Mouse (Mus musculus) limb, embryonic 15.5 days (tissue): ENCODE data around the gene Galnt10. TPM values are rescaled to one million over a fixed set of nuclear protein-coding genes. Genes with fewer than 3 reads are reported as not detected.

Experiments
- ATAC-seq: fragments of 200-750 bp; cut with Nextera tagmentation; 2 replicates; pipeline ENCODE4 v1.8.0; 2017; ENCODE audit warnings: low read depth, moderate TSS enrichment; ENCODE audit not compliant: insufficient number of reproducible peaks, low FRiP score, low TSS enrichment
- H3K27ac ChIP-seq: fragments of 300-500 bp; sonication (generic); 2 replicates; pipeline ENCODE4 v1.5.1; 2015; ENCODE audit warnings: moderate library complexity, mild to moderate bottlenecking, inconsistent platforms
- H3K27me3 ChIP-seq: fragments of 300-500 bp; sonication (generic); 2 replicates; pipeline ENCODE4 v1.6.1; 2015; ENCODE audit warnings: inconsistent platforms
- H3K36me3 ChIP-seq: fragments of 300-500 bp; sonication (generic); 2 replicates; pipeline ENCODE4 v1.6.1; 2015; ENCODE audit warnings: inconsistent platforms
- H3K4me1 ChIP-seq: fragments of 300-500 bp; sonication (generic); 2 replicates; pipeline ENCODE4 v1.6.1; 2015; ENCODE audit warnings: inconsistent platforms
- H3K4me2 ChIP-seq: fragments of 300-500 bp; sonication (generic); 2 replicates; pipeline ENCODE4 v1.6.1; 2015; ENCODE audit warnings: mild to moderate bottlenecking, inconsistent platforms
- H3K4me3 ChIP-seq: fragments of 300-500 bp; sonication (generic); 2 replicates; pipeline ENCODE4 v1.5.1; 2015; ENCODE audit warnings: mild to moderate bottlenecking, inconsistent platforms
- H3K9ac ChIP-seq: fragments of 300-500 bp; sonication (generic); 2 replicates; pipeline ENCODE4 v1.6.1; 2015; ENCODE audit warnings: inconsistent platforms
- H3K9me3 ChIP-seq: fragments of 300-500 bp; sonication (generic); 2 replicates; pipeline ENCODE4 v1.6.1; 2016; ENCODE audit warnings: inconsistent platforms
- WGBS: fragments of 180-500 bp; shearing (Covaris S2); methylation state at CpG from one replicate; pipeline ENCODE4 v1.1.7; 2015; 5-methylcytosine and 5-hydroxymethylcytosine counted together
- polyA plus RNA-seq: library from polyadenylated mRNA; unstranded; fragments of >200 nt; fragmentation: Nextera tagmentation; extraction: Ambion mirVana; gene quantifications from 2 replicates; pipeline ENCODE4 v1.2.1, GENCODE M21; 2015

Gene Galnt10
- polyA plus RNA-seq, 1 experiment from 2014 or later = 36.5 TPM

- Histone ChIP-seq H3K27ac (peak overlapping the region; percentile 87), H3K9ac (peak overlapping the region; percentile 92), H3K36me3 (no peaks in the 10 kb centered on the region), H3K4me1 (peaks cover 36% of the 10 kb centered on the region), H3K27me3 (no peaks in the 10 kb centered on the region), H3K4me3 (peak overlapping the region; percentile 91), H3K4me2 (peak overlapping the region; percentile 90), H3K9me3 (no peaks in the 10 kb centered on the region)
- ATAC-seq = peak; percentile 52; the same call in 1 of the 2 replicates
- WGBS = under 1% methylated on average over 30 of the region's 30 CpGs
Observed at GRCm38 (mm10) chr11:57644245-57645017, 811 bp upstream of the Galnt10 start.

DNA sequence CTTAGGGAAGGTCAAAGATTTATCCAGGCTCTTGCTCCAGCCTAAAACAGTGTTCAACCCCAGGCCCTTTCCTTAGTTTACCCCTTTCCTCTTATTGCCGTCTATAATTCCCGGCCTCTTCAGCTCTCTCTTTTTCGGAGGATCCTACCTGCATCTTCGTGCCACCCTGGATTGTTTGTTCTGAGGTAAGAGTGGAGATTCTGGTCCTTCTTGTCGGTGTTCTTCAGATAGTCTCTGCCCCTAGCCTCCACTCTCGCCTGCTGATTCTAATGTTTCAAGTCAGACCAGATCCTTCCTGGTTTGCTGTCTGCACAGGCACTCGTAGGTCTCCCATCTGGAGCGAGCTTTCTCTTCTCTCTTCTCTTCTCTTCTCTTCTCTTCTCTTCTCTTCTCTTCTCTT, 605 bp downstream of the Galnt10 start:
- Histone ChIP-seq H3K36me3 (no peaks in the 10 kb centered on the region), H3K27ac (peak overlapping the region; percentile 87; the same call in 1 of the 2 replicates), H3K4me3 (peak overlapping the region; percentile 91), H3K4me2 (peak overlapping the region; percentile 90), H3K9me3 (no peaks in the 10 kb centered on the region), H3K27me3 (no peaks in the 10 kb centered on the region), H3K9ac (peak overlapping the region; percentile 92), H3K4me1 (peaks cover 48% of the 10 kb centered on the region)
- no peak for ATAC-seq
- 11% methylated on average over 8 of the region's 8 CpGs for WGBS

DNA sequence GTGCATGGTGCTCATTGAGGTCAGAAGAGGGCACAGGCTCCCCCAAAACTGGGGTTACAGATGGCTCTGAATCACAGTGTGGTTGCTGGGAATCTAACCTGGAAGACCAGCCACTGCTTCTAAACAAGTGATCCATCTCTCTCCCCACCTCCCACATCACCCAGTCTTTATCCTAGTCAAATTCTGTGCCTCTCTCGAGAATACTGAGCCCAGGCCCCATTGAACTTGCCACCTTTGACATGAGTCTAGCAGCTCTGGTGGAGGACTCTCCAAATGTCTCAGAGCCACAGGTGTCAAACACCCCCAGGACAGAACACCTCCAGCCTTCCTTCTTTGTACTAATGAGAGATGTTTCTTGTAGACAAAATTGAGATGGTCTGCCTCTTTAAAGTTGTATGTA, 1.2 kb downstream of the Galnt10 start:
- no peaks in the 10 kb centered on the region for H3K36me3 ChIP-seq
- H3K9me3 ChIP-seq = no peaks in the 10 kb centered on the region
- no peaks in the 10 kb centered on the region for H3K27me3 ChIP-seq
- no peak overlapping the region for H3K9ac ChIP-seq
- no peak overlapping the region for H3K27ac ChIP-seq
- peaks cover 54% of the 10 kb centered on the region for H3K4me1 ChIP-seq
- H3K4me3 ChIP-seq = peak overlapping the region; percentile 91
- no peak for ATAC-seq
- WGBS = 22% methylated on average over 1 of the region's 1 CpGs
- peak overlapping the region; percentile 90 for H3K4me2 ChIP-seq

GRCm38 (mm10) chr11:57646940-57647339, 1.7 kb downstream of the Galnt10 start:
- Histone ChIP-seq H3K9ac (no peak overlapping the region), H3K9me3 (no peaks in the 10 kb centered on the region), H3K36me3 (no peaks in the 10 kb centered on the region), H3K27me3 (no peaks in the 10 kb centered on the region), H3K27ac (no peak overlapping the region), H3K4me2 (peak overlapping the region; percentile 90), H3K4me1 (peaks cover 59% of the 10 kb centered on the region), H3K4me3 (peak overlapping the region; percentile 91; the same call in 1 of the 2 replicates)
- WGBS = 67% methylated on average over 8 of the region's 8 CpGs
- no peak for ATAC-seq

DNA sequence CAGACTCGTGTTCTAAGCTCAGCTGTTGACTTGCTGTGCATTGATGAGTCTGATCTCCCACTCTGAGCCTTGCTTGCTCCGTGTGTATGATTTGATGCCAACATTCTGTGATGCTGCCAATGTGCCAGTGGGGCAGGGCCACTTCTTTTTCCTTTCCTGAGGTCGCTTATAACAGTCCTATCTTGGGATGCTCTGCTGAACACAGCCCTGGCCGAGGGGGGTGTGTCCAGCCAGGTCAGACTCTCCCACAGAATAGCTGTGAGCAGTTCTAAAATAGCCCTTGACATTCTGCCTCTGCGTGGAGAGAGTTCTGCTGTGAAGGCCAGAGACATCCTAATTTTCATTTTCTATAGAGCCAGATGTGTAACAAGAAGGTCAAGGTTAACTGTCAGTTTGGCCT, 2.2 kb downstream of the Galnt10 start:
- Histone ChIP-seq H3K27ac (no peak overlapping the region), H3K4me1 (peaks cover 60% of the 10 kb centered on the region), H3K36me3 (no peaks in the 10 kb centered on the region), H3K9me3 (no peaks in the 10 kb centered on the region), H3K4me2 (no peak overlapping the region), H3K27me3 (no peaks in the 10 kb centered on the region), H3K9ac (no peak overlapping the region), H3K4me3 (no peak overlapping the region)
- ATAC-seq = no peak
- 70% methylated on average over 5 of the region's 5 CpGs for WGBS

GRCm38 (mm10) chr11:57648196-57648800, 3.1 kb downstream of the Galnt10 start:
- Histone ChIP-seq H3K4me2 (no peak overlapping the region), H3K36me3 (no peaks in the 10 kb centered on the region), H3K4me1 (peaks cover 62% of the 10 kb centered on the region), H3K27me3 (no peaks in the 10 kb centered on the region), H3K27ac (no peak overlapping the region), H3K4me3 (no peak overlapping the region), H3K9ac (no peak overlapping the region), H3K9me3 (no peaks in the 10 kb centered on the region)
- 92% methylated on average over 11 of the region's 11 CpGs for WGBS
- ATAC-seq = no peak

- H3K27me3 ChIP-seq = no peaks in the 10 kb centered on the region
- H3K4me2 ChIP-seq = no peak overlapping the region
- peaks cover 61% of the 10 kb centered on the region for H3K4me1 ChIP-seq
- no peak overlapping the region for H3K4me3 ChIP-seq
- no peak overlapping the region for H3K9ac ChIP-seq
- H3K27ac ChIP-seq = no peak overlapping the region
- WGBS = 63% methylated on average over 4 of the region's 4 CpGs
- ATAC-seq = no peak
- no peaks in the 10 kb centered on the region for H3K9me3 ChIP-seq
- no peaks in the 10 kb centered on the region for H3K36me3 ChIP-seq
Observed at GRCm38 (mm10) chr11:57649269-57649668, 4.0 kb downstream of the Galnt10 start.

- ATAC-seq = no peak
- Histone ChIP-seq H3K9ac (no peak overlapping the region), H3K9me3 (no peaks in the 10 kb centered on the region), H3K4me2 (no peak overlapping the region), H3K4me1 (peaks cover 61% of the 10 kb centered on the region), H3K4me3 (no peak overlapping the region), H3K36me3 (no peaks in the 10 kb centered on the region), H3K27me3 (no peaks in the 10 kb centered on the region), H3K27ac (no peak overlapping the region)
- WGBS = 73% methylated on average over 10 of the region's 10 CpGs
Observed at GRCm38 (mm10) chr11:57649671-57650070, 4.4 kb downstream of the Galnt10 start.

DNA sequence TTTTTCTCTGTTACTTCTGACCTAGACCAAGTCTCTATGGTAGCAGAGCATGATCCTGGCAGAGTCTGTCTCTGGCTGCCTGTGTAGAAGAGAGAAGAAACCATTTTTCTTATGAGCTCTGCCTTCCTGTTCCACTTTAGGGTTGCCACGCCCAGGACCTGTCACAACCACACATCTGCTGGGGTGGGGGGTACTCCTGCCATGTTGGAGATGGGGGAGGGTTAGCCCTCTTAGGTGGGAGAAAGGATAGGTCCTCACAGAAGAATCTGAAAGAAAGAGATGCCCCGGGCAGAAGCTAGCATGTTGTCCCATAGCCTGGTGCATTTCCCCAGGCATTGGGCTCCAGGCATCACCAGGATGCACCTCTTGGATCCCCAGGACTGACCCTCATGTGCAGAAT, 5.6 kb downstream of the Galnt10 start:
- peaks cover 67% of the 10 kb centered on the region for H3K4me1 ChIP-seq
- no peak for ATAC-seq
- H3K4me2 ChIP-seq = no peak overlapping the region
- peak overlapping the region; percentile 47 for H3K27ac ChIP-seq
- no peaks in the 10 kb centered on the region for H3K9me3 ChIP-seq
- H3K36me3 ChIP-seq = no peaks in the 10 kb centered on the region
- no peak overlapping the region for H3K4me3 ChIP-seq
- 78% methylated on average over 2 of the region's 2 CpGs for WGBS
- H3K27me3 ChIP-seq = no peaks in the 10 kb centered on the region
- no peak overlapping the region for H3K9ac ChIP-seq

- 36% methylated on average over 15 of the region's 15 CpGs for WGBS
- H3K27me3 ChIP-seq = no peaks in the 10 kb centered on the region
- no peak overlapping the region for H3K9ac ChIP-seq
- H3K9me3 ChIP-seq = no peaks in the 10 kb centered on the region
- no peak overlapping the region for H3K4me2 ChIP-seq
- H3K4me3 ChIP-seq = no peak overlapping the region
- H3K27ac ChIP-seq = peak overlapping the region; percentile 47; the same call in 1 of the 2 replicates
- no peaks in the 10 kb centered on the region for H3K36me3 ChIP-seq
- ATAC-seq = no peak
- H3K4me1 ChIP-seq = peaks cover 71% of the 10 kb centered on the region
Observed at GRCm38 (mm10) chr11:57651281-57651810, 6.1 kb downstream of the Galnt10 start.

- no peaks in the 10 kb centered on the region for H3K27me3 ChIP-seq
- no peak overlapping the region for H3K4me3 ChIP-seq
- no peak overlapping the region for H3K9ac ChIP-seq
- H3K27ac ChIP-seq = no peak overlapping the region
- H3K36me3 ChIP-seq = no peaks in the 10 kb centered on the region
- H3K4me1 ChIP-seq = peaks cover 68% of the 10 kb centered on the region
- H3K4me2 ChIP-seq = no peak overlapping the region
- WGBS = 87% methylated on average over 23 of the region's 23 CpGs
- H3K9me3 ChIP-seq = no peaks in the 10 kb centered on the region
- ATAC-seq = no peak
Observed at GRCm38 (mm10) chr11:57652206-57652922, 7.1 kb downstream of the Galnt10 start.
